Mouse (Mus musculus) CH12.LX (cell line): ENCODE results near the gene Cldn11. TPM values are rescaled to one million over a fixed set of nuclear protein-coding genes. Genes with fewer than 3 reads are reported as not detected.

Experiments used
- DNase-seq: peaks from one replicate; pipeline ENCODE4 v3.0.0-alpha.2; 2013; ENCODE audit errors: extremely low read depth
- H3K27ac ChIP-seq: 2 replicates; pipeline ENCODE4 v1.5.1; 2012; ENCODE audit warnings: low read depth, mild to moderate bottlenecking, control low read depth, moderate library complexity; ENCODE audit not compliant: insufficient read depth
- H3K27me3 ChIP-seq: replicated peaks from 2 replicates; pipeline ENCODE3; 2012; ENCODE audit warnings: inconsistent platforms
- H3K36me3 ChIP-seq, 2 experiments: replicated peaks in 1 of 2; 2 replicates each; pipeline versions ENCODE3 to v1.6.1; 2012; ENCODE audit warnings: inconsistent platforms in 1 of 2, low read length in 1 of 2, mild to moderate bottlenecking in 1 of 2, mixed read lengths in 1 of 2, moderate library complexity in 1 of 2; ENCODE audit not compliant: control insufficient read depth in 1 of 2, insufficient read depth in 1 of 2
- H3K4me1 ChIP-seq, 2 experiments: 2 replicates each; pipeline ENCODE4 v1.6.1; 2012; ENCODE audit warnings: inconsistent platforms in 1 of 2, moderate library complexity in 1 of 2; ENCODE audit not compliant: insufficient read depth in 2 of 2, control insufficient read depth in 1 of 2
- H3K4me2 ChIP-seq: 2 replicates; pipeline ENCODE4 v1.6.1; 2012; ENCODE audit warnings: low read depth, mild to moderate bottlenecking, control low read depth; ENCODE audit not compliant: poor library complexity, insufficient read depth, severe bottlenecking
- H3K4me3 ChIP-seq, 3 experiments: fragments of 150-350 bp in 1 of 3; sonication (generic) in 1 of 3; replicated peaks in 1 of 3; 2 replicates each; pipeline versions ENCODE3 to v1.5.1; 2011 to 2012; ENCODE audit warnings: low read depth in 2 of 3, low read length in 2 of 3, mild to moderate bottlenecking in 2 of 3, moderate library complexity in 2 of 3, control low read depth in 1 of 3, improper control_type of control experiment in 1 of 3, inconsistent platforms in 1 of 3, mixed read lengths in 1 of 3; ENCODE audit not compliant: poor library complexity in 1 of 3
- H3K79me2 ChIP-seq: replicated peaks from 2 replicates; pipeline ENCODE4 v1.6.1; 2012; ENCODE audit warnings: mild to moderate bottlenecking, moderate library complexity; ENCODE audit not compliant: control insufficient read depth, poor library complexity, insufficient read depth, severe bottlenecking; ENCODE audit errors: extremely low read depth
- H3K9ac ChIP-seq: 2 replicates; pipeline ENCODE4 v1.6.1; 2012; ENCODE audit warnings: low read depth, mild to moderate bottlenecking, control low read depth, moderate library complexity; ENCODE audit not compliant: insufficient read depth
- H3K9me3 ChIP-seq: replicated peaks from 2 replicates; pipeline ENCODE3; 2012; ENCODE audit warnings: low read length, inconsistent platforms, mixed read lengths
- BHLHE40 ChIP-seq: IDR thresholded peaks from 2 replicates; pipeline ENCODE4 v1.6.1; 2011; ENCODE audit warnings: mild to moderate bottlenecking, low read depth, low read length, improper control_type of control experiment
- IRF4 ChIP-seq: IDR thresholded peaks from 2 replicates; pipeline ENCODE4 v1.6.1; 2014; ENCODE audit warnings: low read depth, mild to moderate bottlenecking, inconsistent platforms, low read length, improper control_type of control experiment
- KAT2A ChIP-seq: IDR thresholded peaks from 2 replicates; pipeline ENCODE4 v1.6.1; 2012; ENCODE audit warnings: low read length, improper control_type of control experiment, inconsistent platforms; ENCODE audit not compliant: insufficient replicate concordance
- MAZ ChIP-seq: IDR thresholded peaks from 2 replicates; pipeline ENCODE4 v1.6.1; 2012; ENCODE audit warnings: low read depth, mild to moderate bottlenecking, inconsistent platforms, low read length, improper control_type of control experiment, moderate library complexity
- MEF2A ChIP-seq: IDR thresholded peaks from 2 replicates; pipeline ENCODE4 v1.6.1; 2014; ENCODE audit warnings: low read depth, mild to moderate bottlenecking, inconsistent platforms, low read length, improper control_type of control experiment, borderline replicate concordance
- MXI1 ChIP-seq: IDR thresholded peaks from 2 replicates; pipeline ENCODE4 v1.6.1; 2011; ENCODE audit warnings: mild to moderate bottlenecking, low read depth, low read length, improper control_type of control experiment
- MYC ChIP-seq: IDR thresholded peaks from 2 replicates; pipeline ENCODE4 v1.6.1; 2011; ENCODE audit warnings: low read depth, mild to moderate bottlenecking, improper control_type of control experiment, low read length
- TBP ChIP-seq: conservative IDR thresholded peaks from 2 replicates; pipeline ENCODE4 v1.6.1; 2011; ENCODE audit warnings: low read depth, low read length, improper control_type of control experiment
- UBTF ChIP-seq: IDR thresholded peaks from 2 replicates; pipeline ENCODE4 v1.6.1; 2012; ENCODE audit warnings: low read depth, mild to moderate bottlenecking, inconsistent platforms, low read length, improper control_type of control experiment, moderate library complexity
- USF2 ChIP-seq: conservative IDR thresholded peaks from 2 replicates; pipeline ENCODE4 v1.6.1; 2011; ENCODE audit warnings: low read depth, low read length, improper control_type of control experiment
- ZC3H11A ChIP-seq: IDR thresholded peaks from 2 replicates; pipeline ENCODE4 v1.6.1; 2012; ENCODE audit warnings: low read depth, mild to moderate bottlenecking, inconsistent platforms, low read length, improper control_type of control experiment
- dilution Hi-C: fragments of 300-500 bp; cut with MboI; formaldehyde crosslinking; loops from 2 replicates; pipeline ENCODE4 v1.14.3; 2020; ENCODE audit warnings: low sequenced_read_pairs; ENCODE audit not compliant: extremely low pct_unique_long_range_greater_than_20kb, extremely low pct_ligation_motif_present
- in situ Hi-C: fragments of 300-500 bp; cut with MboI; formaldehyde crosslinking; loops from 3 replicates; pipeline ENCODE4 v1.14.3; 2019; ENCODE audit warnings: low sequenced_read_pairs, low pct_ligation_motif_present, low pct_unique_long_range_greater_than_20kb, mixed read lengths
- polyA plus RNA-seq: library from polyadenylated mRNA; unstranded; fragments of >175 nt; gene quantifications from 2 replicates; pipeline ENCODE4 v1.2.1, GENCODE M21; 2012; ENCODE audit warnings: low read depth; ENCODE audit not compliant: insufficient read length
- total RNA-seq, 2 experiments: library from RNA; depleted of rRNA; stranded (reverse); fragments of 300-350 nt in 1 of 2; fragments of >200 nt in 1 of 2; gene quantifications; 2 replicates each; pipeline ENCODE4 v1.2.3; 2012 to 2014

The Cldn11 gene
- total and polyA plus RNA-seq, 3 experiments, result not detected

DNA sequence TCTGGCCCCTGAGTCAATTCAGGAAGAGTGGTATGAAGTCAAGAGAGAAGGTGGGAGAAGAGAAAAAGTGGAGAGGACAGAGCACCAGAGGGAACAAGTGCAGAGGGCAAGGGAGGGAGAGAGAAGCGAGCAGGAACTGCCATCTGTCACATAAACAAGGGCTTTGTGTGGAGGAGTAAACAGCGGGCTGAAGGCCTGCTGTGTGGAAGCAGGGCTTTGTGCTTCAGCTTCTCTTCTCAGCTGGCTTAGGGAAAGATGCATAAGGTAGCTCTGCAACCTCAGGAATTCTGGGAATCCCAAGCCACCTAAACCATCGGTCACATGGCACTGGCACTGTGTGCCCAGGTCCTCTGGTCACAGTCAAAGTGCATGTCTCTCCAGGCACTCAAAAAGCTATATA is 64.1 kb downstream of the Cldn11 start:
- Histone ChIP-seq H3K36me3 (no peaks in the 10 kb centered on the region), H3K4me1 (peaks cover 0 to 18% of the 10 kb centered on the region in 2 experiments; a peak in 2 of 4 replicates), H3K9ac (no peak overlapping the region), H3K4me2 (no peak overlapping the region), H3K27ac (no peak overlapping the region), H3K9me3 (no peaks in the 10 kb centered on the region), H3K27me3 (no peaks in the 10 kb centered on the region), H3K79me2 (no peaks in the 10 kb centered on the region)
- no peak for DNase-seq
- in situ Hi-C loops (no loop called here), dilution Hi-C loops (no loop called here)
- no peak for TF ChIP-seq USF2
- no peak for TF ChIP-seq TBP
- no peak for TF ChIP-seq MAZ
- TF ChIP-seq MXI1, result no peak
- TF ChIP-seq KAT2A, result no peak
- TF ChIP-seq ZC3H11A, result no peak
- TF ChIP-seq MEF2A, result no peak
- TF ChIP-seq MYC, result no peak
- TF ChIP-seq UBTF, result no peak
- TF ChIP-seq IRF4, result no peak
- no peak for TF ChIP-seq BHLHE40
- TF ChIP-seq, all 38 proteins: peak for 0
- no peak overlapping the region for H3K4me3 ChIP-seq

Other genes with a start within 250 kb of the Cldn11 start
- gene Phc3, start 180.5 kb upstream of the Cldn11 start, total RNA-seq (2012; rRNA removed), result 8.4 and 9.2 TPM in 2 replicates
- 8.8 and 10.3 TPM in 2 replicates for gene Phc3, start 180.5 kb upstream of the Cldn11 start, total RNA-seq (2014; rRNA removed)
- gene Phc3, start 180.5 kb upstream of the Cldn11 start, polyA plus RNA-seq, result 10.9 and 13.5 TPM in 2 replicates
- 14.8 and 14.9 TPM in 2 replicates for gene Prkci, start 154.2 kb upstream of the Cldn11 start, total RNA-seq (2012; rRNA removed)
- 16.7 and 17.2 TPM in 2 replicates for gene Prkci, start 154.2 kb upstream of the Cldn11 start, total RNA-seq (2014; rRNA removed)
- gene Prkci, start 154.2 kb upstream of the Cldn11 start, polyA plus RNA-seq, result 17.1 and 18.3 TPM in 2 replicates
- gene Skil, start 54.9 kb upstream of the Cldn11 start, total RNA-seq (2012; rRNA removed), result 11.2 and 11.4 TPM in 2 replicates
- 18.9 and 22.4 TPM in 2 replicates for gene Skil, start 54.9 kb upstream of the Cldn11 start, total RNA-seq (2014; rRNA removed)
- gene Skil, start 54.9 kb upstream of the Cldn11 start, polyA plus RNA-seq, result 11.0 and 11.1 TPM in 2 replicates
- gene Slc7a14, start 160.5 kb downstream of the Cldn11 start, total RNA-seq (2012; rRNA removed), result not detected in 2 replicates
- not detected in 2 replicates for gene Slc7a14, start 160.5 kb downstream of the Cldn11 start, total RNA-seq (2014; rRNA removed)
- not detected in 2 replicates for gene Slc7a14, start 160.5 kb downstream of the Cldn11 start, polyA plus RNA-seq